Mouse (Mus musculus) left cerebral cortex, adult 18-20 months (tissue): Measurements from ENCODE around the gene Tsfm. TPM values are rescaled to one million over a fixed set of nuclear protein-coding genes. Genes with fewer than 3 reads are reported as not detected.

Experiments
- DNase-seq, 2 experiments: peaks; one replicate each; pipeline ENCODE4 v3.0.0; 2021 to 2022; ENCODE audit warnings: low spot score in 2 of 2, mixed read lengths in 1 of 2
- total RNA-seq, 2 experiments: library from RNA; stranded (reverse); gene quantifications; 2 replicates each; pipeline ENCODE4 v1.2.3; 2021

Gene Tsfm
- total RNA-seq, 2 experiments from 2014 or later = 26.6 to 30.1 TPM

DNA sequence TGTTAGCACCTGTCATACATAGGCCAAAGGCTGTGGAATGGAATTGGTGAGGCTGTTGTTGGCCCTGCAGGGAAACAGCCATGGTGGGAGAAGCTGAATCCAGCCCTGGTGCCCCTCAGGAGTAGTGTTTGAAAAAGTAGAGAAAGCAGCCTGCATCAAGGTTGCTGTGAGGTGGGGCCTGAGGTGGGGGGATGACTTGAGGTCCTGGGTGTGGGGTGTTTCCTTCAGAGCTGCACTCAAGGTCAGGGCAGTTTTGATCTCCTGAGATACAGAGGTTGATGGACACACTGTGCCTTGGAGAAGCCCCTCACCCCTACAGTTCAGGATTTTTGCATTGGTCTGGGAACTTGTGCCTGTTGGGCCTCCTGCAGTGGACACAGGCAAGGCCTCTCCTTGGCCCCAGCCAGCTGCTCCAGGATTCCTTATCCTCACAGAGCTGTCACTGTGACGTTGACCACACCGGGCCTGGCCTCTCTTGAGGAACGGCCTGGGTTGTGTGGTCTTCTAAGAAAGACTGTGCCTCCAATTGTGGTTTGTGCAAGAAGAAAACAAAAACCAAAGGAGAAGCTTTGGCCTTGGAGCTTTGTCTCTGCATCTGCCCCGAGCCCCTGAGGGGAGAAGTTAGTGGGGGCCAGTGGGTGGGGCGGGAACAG is 42.0 kb downstream of the Tsfm start:
- no peak for DNase-seq

DNA sequence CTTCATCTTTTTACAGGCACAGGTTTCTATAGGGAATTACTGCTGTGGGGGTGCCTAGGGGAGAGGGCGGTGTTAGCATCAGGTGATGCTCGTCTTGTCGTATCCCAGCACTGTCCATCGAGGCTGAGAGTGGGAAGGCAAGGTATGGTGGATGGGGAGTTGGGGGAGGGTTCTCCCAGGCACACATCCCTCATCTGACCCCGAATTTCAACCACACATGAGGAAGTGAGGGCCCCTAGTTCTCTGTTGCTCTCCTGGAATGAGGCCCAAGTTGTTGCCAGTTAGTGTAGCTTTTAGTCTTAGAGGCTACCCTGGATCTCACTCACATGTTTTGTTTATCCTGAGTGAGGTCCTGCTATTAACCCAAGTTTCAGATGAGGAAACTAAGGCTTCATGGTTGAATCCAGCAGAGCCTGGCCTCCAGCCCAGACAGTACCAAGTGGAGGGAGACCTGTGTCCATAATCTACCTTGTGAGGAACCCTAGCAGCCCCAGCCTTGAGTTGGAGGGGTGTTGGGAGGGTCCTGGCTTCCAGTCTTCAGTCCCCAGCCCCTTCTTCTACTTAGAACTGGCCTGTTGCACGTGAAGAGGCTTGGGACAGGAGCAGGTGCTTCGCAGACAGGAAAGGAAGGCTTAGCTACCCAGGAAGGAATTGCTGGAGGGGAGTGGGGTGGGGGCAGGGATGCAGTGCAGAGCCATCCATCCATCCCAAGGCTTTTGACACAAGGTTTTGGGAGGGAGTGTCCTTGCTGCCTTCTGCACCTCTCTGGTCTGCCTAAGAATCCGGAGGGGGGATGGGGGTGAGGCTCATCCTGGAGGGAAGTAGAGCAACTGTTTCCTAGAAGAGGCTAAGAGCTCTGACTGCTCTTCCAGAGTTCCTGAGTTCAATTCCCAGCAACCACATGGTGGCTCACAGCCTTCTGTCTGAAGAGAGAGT is 43.2 kb downstream of the Tsfm start:
- DNase-seq = no peak

DNA sequence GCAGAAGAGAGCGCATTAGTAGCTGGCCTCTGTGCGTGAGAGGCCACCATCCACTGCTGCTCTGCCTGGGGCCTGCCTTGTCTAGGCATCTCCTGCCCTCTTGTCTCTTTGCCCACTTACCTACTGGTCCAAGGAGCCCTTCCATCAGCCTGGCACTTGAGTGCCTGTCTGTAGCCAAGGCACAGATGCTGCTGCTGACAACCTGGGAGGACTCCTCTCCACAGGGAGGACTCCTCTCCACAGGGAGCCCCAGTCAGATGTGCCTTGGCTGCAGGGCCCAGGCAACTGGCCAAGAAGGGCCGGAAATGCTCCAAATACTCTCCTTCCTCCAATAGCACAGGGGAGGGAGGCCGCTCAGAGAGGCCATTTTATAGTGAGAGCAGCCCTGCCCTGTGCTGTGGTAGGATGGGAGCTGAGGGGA is 44.1 kb downstream of the Tsfm start:
- DNase-seq = peak; percentile 63 to 64

DNA sequence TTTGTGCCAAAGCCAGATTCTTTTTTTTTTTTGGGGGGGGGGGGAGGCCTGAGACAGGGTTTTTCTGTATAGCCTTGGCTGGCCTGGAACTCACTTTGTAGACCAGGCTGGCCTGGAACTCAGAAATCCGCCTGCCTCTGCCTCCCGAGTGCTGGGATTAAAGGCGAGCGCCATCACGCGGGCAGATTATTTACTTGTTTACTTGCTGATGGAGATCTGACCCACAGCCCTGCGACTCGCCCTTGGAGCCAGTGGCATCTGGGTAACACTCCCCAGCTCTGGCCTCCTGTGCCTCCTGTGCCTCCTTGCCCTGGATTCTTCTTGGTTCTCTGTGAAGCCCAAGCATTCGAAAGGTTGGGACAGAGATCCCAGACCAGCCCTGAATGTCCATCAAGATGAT is 45.1 kb downstream of the Tsfm start:
- no peak for DNase-seq

DNA sequence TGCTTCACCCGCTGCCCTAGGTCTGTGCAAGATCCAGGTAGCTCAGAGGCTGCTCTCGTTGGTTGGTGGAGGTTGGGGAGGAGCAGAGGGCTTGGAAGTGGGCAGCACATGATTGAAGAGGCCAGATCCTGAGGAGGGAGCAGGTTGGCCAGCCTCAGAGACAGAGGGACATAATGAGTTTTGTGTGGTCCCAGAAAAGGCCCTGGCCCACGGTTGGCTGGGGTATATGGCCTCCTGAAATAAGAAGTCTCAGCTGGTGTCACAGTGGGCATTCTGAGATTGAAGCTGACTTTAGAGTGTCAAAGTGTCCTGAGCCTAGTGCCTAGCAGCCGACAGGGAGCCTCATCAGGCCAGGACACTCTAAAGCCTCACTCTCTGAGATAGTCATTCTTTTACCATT is 45.5 kb downstream of the Tsfm start:
- no peak for DNase-seq

DNA sequence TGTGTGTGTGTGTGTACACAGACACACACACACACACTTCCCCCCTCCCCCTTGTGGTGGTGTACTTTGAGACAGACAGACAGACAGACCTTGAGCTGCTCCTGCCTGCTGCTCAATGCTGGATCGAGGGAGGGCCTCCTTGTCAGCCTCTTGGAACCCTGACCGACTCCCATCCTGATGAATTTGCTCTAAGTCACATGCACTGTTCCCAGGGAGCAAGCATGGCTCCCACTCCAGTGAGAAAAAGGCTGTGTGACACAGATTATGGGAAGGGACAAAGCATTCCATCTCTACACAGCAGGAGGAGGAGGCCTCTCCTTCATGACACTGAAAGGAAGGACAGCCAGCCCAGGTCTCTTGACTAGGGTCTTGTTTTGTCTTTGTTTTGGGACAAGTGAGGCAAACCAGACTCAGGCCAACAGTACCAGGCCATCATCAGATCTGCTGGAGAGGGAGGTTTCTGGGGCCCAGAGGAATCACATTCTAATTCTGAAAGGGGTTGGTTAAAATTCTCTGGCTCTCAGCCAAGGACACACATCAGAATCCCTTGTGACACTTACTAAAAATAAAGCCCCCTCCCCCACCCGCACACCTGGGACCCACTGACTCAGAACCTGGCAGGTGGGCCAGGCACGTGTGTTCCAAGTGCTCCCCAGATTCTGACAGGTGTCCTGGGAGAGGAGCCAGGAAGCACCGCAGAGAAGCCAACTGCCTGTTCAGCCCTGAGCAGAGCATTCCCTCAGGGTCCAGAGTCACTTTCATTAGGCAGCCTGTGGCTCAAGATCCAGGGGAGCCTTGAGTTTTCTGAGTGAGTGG is 46.2 kb downstream of the Tsfm start:
- no peak for DNase-seq

DNA sequence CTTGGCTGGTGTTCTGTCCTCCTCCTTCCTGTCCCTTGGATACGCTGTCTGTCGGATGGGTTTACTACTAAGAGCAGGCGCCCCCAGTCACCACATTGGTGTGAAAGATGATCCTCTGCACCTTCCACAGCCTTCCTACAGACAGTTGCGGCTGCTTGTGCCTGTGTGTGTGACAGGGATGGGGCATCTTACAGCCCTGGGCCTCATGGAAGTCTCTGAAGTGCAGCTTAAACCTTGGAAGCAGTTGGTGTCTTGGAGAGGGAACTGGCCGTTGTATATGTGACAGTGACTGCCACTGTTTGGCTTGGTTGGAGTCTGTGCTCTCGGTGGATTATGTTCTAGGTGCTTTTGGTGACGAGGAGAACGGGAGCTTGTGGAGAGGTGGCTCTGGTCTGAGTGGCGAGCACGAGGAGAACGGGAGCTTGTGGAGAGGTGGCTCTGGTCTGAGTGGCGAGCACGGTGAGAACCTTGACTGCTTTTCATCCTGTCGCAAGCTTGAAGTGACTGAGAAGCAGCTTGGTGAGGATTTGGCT is 47.4 kb downstream of the Tsfm start:
- DNase-seq = no peak

DNA sequence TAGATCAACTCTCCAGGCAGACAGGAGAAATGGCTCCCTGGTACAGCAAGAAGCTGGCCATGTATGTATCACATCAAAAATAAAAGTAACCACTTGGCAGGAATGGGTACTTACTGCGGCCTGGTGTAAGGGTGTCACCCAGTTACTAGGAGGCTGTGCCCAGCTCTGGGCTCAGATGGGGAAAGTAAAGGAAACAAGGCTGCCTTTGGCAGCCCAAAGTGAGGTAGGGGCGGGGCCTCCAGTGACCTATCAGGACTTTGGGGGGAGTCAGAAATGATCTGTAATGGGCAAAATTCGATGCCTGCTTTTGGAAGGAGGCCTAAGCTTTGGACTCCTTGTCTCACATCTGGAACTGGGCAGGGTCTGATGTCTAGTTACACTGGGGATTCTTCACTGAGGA is 48.9 kb downstream of the Tsfm start:
- no peak for DNase-seq

DNA sequence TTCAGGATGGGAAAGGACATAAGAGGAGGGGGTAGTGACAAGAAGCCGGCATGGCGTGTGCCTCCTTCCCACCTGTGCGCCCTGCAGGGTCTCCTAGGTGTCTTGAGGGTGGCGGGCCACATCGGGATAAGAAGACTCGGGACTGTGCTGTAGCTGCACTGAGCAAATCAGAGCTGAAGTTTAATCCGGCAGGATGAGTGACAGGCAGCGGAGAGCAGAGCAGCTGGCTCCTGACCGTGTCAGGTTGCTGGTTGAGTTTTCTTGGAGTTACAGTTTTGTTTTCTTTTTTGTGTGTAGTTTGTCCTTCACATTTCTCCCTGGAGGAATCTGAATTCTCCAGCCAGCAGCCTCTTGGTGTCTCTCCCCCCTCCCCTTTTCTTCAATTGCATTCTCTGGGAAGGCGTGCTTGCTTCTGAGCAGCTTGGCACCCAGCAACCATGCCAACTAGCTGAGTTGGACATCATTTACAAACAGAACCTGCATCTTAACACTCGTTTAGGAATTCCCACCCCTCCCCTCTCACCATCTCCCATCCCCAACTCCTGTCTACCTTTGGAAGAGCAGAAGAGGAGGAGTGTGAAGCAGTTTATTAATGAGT is 49.6 kb downstream of the Tsfm start:
- no peak for DNase-seq

DNA sequence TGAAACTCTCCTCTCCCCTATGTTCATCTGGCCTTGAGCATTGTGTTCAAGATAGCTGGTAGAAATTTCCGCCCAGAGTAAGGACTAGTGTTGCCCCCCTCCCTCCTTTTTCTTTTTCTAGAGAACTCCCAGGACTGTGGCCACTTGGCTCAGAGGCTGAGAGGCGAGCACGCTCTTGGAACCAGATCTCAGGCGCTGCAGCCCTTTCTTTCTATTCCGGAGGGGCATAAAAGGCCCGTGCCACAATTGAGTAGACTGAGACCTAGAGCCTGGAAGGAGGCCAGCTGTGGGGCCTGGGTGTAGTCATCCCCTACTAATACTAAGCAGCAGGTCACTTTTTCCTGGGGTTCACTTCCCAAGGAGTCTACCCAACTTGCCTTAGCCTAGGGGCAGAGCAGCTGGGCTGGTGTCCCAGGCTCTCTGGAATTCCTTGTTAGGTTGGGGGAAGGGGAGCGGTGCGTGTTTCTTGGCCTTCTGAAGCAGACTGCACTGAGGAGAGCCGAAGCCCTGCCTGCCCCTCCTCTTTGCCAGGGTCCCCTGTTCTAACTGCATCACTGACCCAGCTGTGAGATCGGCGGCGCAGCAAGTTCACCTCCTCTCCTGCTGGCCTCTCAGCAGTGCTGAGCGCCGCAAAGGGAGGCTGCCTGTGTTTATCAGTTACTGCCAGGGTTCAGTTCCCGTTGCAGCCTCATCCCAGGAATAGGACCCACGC is 50.3 kb downstream of the Tsfm start:
- peak; percentile 31 to 50 for DNase-seq

DNA sequence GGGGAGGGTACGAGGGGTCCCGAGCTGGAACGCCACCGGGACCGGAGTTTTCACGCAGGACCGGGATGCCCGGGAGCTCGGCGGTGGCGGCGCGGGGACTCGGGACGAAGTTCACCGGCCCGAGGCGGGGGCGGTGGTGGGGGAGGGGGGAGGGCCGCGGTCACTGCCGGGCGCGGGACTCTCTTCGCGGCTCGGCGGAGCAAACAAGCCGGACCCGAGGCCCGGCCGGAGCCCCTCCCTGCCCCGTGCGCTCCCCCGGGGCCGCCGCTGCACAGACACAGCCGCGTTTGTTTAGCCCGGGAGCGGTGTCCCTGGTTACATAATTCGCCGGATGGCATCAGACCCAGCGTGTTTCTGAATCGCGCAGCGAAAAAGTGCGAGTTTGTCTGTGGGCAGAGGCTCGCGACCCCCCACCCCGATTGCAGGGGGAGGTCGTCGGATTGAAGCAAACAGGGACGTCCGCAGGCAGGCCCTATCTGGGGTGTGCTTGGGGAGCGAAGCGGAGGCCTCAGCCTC is 50.9 kb downstream of the Tsfm start:
- DNase-seq = peak; percentile 34 to 56

DNA sequence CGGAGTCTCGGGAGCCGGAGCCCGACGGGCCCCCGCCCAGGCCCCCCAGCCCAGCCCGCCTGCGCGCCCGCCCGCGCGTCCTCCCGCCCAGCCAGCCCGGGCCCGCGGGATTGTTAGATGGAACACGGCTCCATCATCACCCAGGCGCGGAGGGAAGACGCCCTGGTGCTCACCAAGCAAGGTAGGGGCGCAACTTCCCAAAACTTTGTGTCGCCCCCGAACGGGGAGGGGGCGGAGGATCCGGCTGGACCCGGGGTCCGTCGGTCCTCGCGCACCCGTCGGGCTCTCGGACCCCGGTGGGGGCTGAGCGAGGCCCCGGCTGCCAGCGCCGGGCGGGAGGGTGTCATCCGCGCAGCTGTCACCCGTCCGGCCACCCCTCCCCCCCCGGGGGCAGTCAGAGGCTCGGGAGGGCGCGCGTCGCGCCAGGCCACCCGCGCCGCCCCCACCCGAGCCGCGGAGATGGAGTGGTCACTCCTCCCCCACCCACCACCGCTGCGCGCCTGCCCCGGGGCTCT is 51.5 kb downstream of the Tsfm start:
- peak; percentile 48 to 55 for DNase-seq

DNA sequence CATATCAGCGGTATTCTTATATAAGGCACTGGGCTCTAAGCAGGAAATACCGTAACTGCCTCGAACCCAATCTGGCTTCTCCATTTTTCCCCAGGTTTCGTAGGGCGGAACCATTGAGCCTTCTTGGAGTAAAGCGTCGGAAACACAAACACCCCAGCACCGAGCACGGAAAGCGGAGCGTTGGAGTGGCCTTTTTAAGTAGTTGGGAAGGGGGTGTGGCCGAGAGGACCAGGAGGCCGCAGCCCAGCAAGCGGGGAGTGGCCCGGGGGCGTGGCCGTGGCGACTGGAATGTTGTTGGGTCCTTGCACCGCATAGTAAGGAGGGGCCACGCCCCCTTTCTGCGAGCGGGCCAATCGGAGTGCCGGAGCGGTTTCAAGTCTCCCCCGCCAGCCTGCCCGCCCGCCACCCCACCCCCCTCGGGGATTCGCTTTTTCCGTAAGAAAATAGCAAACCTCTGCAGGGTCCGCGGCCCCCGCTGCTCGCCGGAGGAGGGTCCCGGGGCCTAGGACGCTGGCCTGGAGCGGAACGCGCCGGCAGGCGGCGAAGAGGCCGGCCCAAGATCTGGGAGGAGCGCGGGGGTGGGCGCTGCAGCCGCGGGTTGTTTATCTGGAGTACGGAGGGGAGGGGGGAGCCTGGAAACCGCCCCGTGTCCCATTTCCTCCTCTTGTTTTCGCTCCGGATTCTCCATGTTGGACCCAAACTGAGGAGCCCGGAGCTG is 52.2 kb downstream of the Tsfm start, which contains the start of gene Ctdsp2:
Ctdsp2 (plus strand) TSS at position 441 of the 718 bp plus-strand sequence.
- peak; percentile 99 to 100 for DNase-seq

DNA sequence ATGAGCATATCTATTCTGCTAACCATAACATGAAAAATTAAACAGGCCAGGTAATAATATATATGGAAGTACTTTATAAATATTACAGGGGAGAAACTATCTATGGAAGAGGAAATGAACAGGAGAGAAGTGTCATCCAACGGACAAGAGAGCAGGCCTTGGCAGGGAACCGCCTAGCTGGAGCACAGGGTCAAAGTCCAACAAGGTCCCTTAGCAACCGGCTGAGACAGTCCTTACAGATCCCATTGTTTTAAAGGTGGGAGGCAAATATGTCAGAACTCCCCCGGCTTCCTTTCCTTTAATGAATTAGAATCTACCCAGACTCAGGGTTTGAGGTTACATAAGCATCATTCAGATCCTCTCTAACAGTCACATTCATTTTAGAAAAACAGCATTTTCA is 53.6 kb downstream of the Tsfm start:
- no peak for DNase-seq

DNA sequence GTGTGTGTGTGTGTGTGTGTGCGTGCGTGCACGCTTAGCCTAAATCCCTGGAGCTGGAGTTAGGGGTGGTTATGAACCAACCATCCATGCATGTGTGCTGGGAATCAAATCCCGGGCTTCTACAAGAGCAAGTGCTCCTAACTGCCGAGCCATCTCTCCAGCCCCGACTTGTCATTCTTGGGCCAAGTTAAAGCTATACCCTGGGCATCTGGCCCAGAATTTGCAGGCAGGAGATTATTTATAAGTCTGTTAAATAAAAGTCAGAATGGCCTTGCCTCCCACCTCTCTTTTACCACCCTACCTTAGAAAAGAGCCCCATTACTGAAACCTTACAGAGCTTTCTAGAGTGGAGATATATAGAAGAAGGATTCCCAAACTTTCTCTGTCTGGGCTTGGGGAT is 54.9 kb downstream of the Tsfm start:
- no peak for DNase-seq

DNA sequence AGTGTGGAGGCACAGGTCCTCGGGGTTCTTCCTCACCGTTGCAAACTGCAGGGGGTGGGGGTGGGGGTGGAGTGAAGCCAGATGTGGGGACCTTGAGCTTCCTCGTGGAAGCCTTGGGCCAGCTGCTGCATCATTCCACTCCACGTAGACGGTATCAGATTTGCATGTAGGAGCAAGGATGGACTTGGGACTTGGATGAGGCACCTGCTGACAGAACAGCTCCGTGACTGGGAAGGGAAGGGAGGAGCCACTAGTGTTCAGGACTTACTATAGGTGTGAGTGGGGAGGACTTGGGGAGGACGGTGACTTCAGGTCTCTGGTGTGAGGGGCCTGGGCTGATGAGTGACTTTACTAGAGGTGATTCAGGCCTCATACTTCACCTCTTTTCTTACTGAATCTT is 57.7 kb downstream of the Tsfm start:
- no peak for DNase-seq

DNA sequence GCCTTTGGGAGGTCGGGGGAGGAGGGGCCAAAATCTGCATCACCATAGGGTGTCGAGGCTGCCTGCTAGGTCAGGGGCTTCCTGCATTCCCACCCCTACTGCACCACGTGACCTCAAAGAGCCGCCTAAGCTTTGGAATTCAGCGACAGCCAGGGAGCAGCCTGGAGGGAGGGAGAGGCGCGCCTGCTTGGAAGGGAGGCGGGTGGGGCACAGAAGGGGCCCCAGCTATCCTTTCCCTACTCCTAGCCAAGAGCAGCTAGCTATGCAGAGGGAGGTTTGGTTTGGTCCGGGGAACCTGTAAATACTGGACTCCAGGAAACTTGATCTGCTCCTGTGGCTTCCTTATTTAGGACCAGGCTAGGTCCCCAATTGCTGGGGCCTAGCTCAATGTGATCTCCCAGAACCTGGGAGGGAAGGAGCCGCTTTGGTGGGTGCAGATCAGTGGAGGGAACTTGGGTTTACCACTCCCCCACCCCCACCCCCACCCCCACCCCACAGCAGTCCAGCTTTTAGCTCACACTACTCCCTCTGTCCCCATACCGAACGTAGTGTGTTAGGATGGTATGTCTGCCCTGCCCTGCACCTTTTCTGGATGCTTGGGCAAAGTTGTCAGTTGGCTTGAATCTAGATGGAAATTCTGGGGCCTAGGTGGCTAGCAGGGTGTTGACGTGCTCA is 58.5 kb downstream of the Tsfm start:
- DNase-seq = no peak

DNA sequence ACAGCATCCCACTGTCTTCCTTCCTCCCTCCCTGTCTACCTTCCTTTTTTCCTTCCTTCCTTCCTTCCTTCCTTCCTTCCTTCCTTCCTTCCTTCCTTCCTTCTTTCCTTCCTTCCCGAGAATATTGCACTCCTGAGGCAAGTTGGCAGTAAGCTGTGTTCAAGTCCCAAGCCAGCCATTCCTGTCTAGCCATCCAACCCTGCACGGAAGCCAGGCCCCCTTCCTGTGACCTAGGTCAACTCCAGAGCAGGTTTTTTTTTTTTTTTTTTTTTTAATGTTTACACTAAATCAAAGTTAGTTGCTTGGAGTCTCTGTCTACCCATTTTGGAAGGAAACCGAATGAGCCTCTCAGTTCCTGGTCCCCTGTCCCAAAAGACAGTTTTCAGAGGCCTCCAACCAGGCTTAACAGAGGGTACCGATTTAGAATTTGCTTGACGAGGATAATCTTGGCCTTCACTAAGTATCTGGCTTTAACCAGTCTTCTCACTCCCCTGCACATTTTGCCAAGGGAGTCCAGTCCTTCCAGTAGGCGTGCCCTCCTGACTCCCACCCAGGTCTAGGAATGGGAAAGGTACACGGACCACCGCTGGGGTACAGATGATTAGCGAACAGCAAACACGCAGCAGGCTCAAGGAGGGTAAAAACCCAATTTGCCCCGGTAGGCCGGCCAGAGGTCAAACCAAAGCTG is 59.1 kb downstream of the Tsfm start:
- DNase-seq = no peak
